8 mouse cellular contexts compared by ENCODE assay signal in the genomic region with DNA sequence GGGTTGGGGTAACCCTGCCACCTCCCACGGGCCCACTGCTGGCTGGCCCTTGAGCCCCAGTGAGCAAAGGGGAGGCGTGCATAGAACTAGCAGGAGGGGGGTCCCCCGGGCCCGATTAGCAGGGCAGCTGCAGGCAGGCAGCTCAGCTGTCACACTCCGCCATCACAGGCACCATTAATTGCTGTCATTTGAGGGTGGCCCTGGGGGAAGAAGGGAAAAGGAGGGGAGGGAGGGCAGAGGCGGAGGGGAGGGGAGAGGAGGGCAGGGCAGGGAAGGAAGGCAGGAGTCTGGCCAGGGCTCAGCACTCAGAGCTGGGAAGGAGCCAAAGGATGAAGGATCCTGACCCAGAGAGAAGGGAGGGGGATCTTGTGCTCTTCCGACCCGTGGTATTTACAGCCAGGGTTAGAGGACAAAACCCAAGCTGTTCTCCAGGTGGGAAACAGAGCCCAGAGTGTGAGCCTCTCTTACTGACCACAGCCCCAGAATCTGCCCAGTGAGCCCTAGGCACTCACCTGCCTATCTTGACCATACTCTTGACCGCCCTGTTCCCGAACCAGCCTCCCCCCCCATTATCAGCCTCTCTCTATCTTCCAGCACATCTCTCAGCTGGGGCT. TPM values are rescaled to one million over a fixed set of nuclear protein-coding genes. Genes with fewer than 3 reads are reported as not detected.
DNase-seq lines count a peak whose midpoint lies in the region; ATAC-seq lines count a peak whose summit lies in the region.

No protein-coding gene starts in this region.

- H3K27me3 ChIP-seq in liver, embryonic 11.5 days (replicated peaks; ENCODE audit: control insufficient read depth, insufficient read depth, low read length), result no peaks in the 10 kb centered on the region
- no peaks in the 10 kb centered on the region for H3K27me3 ChIP-seq in liver, embryonic 12.5 days (replicated peaks)
- no peaks in the 10 kb centered on the region for H3K27me3 ChIP-seq in forebrain, embryonic 15.5 days
- H3K27me3 ChIP-seq in neural tube, embryonic 13.5 days, result no peaks in the 10 kb centered on the region

- H3K4me2 ChIP-seq in liver, embryonic 11.5 days, result no peak overlapping the region
- H3K4me2 ChIP-seq in liver, embryonic 12.5 days, result no peak overlapping the region
- peak overlapping the region; percentile 24 for H3K4me2 ChIP-seq in forebrain, embryonic 15.5 days (replicated peaks)
- peak overlapping the region; percentile 45 for H3K4me2 ChIP-seq in neural tube, embryonic 13.5 days

- no peaks in the 10 kb centered on the region for H3K9me3 ChIP-seq in liver, embryonic 11.5 days (ENCODE audit: control insufficient read depth, low read length)
- H3K9me3 ChIP-seq in liver, embryonic 12.5 days (replicated peaks), result no peaks in the 10 kb centered on the region
- H3K9me3 ChIP-seq in forebrain, embryonic 15.5 days, result no peaks in the 10 kb centered on the region
- no peaks in the 10 kb centered on the region for H3K9me3 ChIP-seq in neural tube, embryonic 13.5 days

- peaks cover 47% of the 10 kb centered on the region for H3K4me1 ChIP-seq in liver, embryonic 11.5 days (replicated peaks; ENCODE audit: control insufficient read depth, insufficient read depth, low read length)
- H3K4me1 ChIP-seq in liver, embryonic 12.5 days, result peaks cover 61% of the 10 kb centered on the region
- H3K4me1 ChIP-seq in forebrain, embryonic 15.5 days, result peaks cover 99% of the 10 kb centered on the region
- peaks cover 100% of the 10 kb centered on the region for H3K4me1 ChIP-seq in neural tube, embryonic 13.5 days (replicated peaks)

- H3K4me3 ChIP-seq in liver, embryonic 11.5 days (ENCODE audit: low read depth, low read length), result no peak overlapping the region
- H3K4me3 ChIP-seq in liver, embryonic 12.5 days, result no peak overlapping the region
- H3K4me3 ChIP-seq in forebrain, embryonic 15.5 days, result no peak overlapping the region
- no peak overlapping the region for H3K4me3 ChIP-seq in neural tube, embryonic 13.5 days

- H3K36me3 ChIP-seq in liver, embryonic 11.5 days (ENCODE audit: control insufficient read depth, insufficient read depth, low read length), result no peaks in the 10 kb centered on the region
- no peaks in the 10 kb centered on the region for H3K36me3 ChIP-seq in liver, embryonic 12.5 days
- H3K36me3 ChIP-seq in forebrain, embryonic 15.5 days, result no peaks in the 10 kb centered on the region
- H3K36me3 ChIP-seq in neural tube, embryonic 13.5 days, result no peaks in the 10 kb centered on the region

- 46% methylated on average over 10 of the region's 10 CpGs for WGBS in liver, embryonic 11.5 days
- 55% methylated on average over 10 of the region's 10 CpGs for WGBS in liver, embryonic 12.5 days (ENCODE audit: insufficient replicate concordance)
- 9% methylated on average over 10 of the region's 10 CpGs for WGBS in forebrain, embryonic 15.5 days
- WGBS in neural tube, embryonic 13.5 days, result 10% methylated on average over 10 of the region's 10 CpGs

- H3K27ac ChIP-seq in liver, embryonic 11.5 days (ENCODE audit: low read depth, low read length), result 0 out of 2 replicates have a peak overlapping the region, but pooled peaks have one; percentile 5
- no peak overlapping the region for H3K27ac ChIP-seq in liver, embryonic 12.5 days
- peak overlapping the region; percentile 95 for H3K27ac ChIP-seq in forebrain, embryonic 15.5 days (replicated peaks)
- peak overlapping the region; percentile 98 for H3K27ac ChIP-seq in neural tube, embryonic 13.5 days (replicated peaks)

- DNase-seq in liver, embryonic 11.5 days (ENCODE audit: low spot score), result no peak
- DNase-seq in kidney, postnatal 25 days, result peak; percentile 73 to 88
- no peak for DNase-seq in liver
- no peak for DNase-seq in layer of hippocampus, adult 11-12 months (ENCODE audit: low spot score)
- no peak for DNase-seq in cerebellum, adult 11 months

- H3K9ac ChIP-seq in liver, embryonic 11.5 days (ENCODE audit: low read depth, low read length), result no peak overlapping the region
- H3K9ac ChIP-seq in liver, embryonic 12.5 days, result no peak overlapping the region
- peak overlapping the region; percentile 29 for H3K9ac ChIP-seq in forebrain, embryonic 15.5 days (replicated peaks)
- H3K9ac ChIP-seq in neural tube, embryonic 13.5 days, result peak overlapping the region; percentile 63

- no peak for ATAC-seq in liver, embryonic 11.5 days (replicated peaks; ENCODE audit: low FRiP score)
- no peak for ATAC-seq in liver, embryonic 12.5 days
- ATAC-seq in forebrain, embryonic 15.5 days (replicated peaks), result peak; percentile 40
- ATAC-seq in neural tube, embryonic 13.5 days (ENCODE audit: low read depth), result peak; percentile 34

RNA-seq across cellular contexts. Expression of a gene that starts 28.0 kb away (rescaled TPM):
- 14.0 and 17.2 TPM in 2 replicates for polyA plus RNA-seq in liver, embryonic 11.5 days (2014; fragmentation: Nextera tagmentation; extraction: Ambion mirVana)
- 9.7 and 10.0 TPM in 2 replicates for polyA plus RNA-seq in liver, embryonic 12.5 days (2016; fragmentation: Nextera tagmentation; extraction: Ambion mirVana)
- 30.2 and 31.6 TPM in 2 replicates for polyA plus RNA-seq in forebrain, embryonic 15.5 days (2015; fragmentation: Nextera tagmentation; extraction: Ambion mirVana)
- 29.2 and 30.4 TPM in 2 replicates for polyA plus RNA-seq in neural tube, embryonic 13.5 days (2015; fragmentation: Nextera tagmentation; extraction: Ambion mirVana)

Comparison
In these comparisons a context has a peak if more than half of its experiments do, and no peak if none do; other contexts are left out.
1. ATAC-seq: peak in forebrain, embryonic 15.5 days (single experiment) and neural tube, embryonic 13.5 days (single experiment); none in liver, embryonic 11.5 days (single experiment) and liver, embryonic 12.5 days (single experiment).
2. DNase-seq: peak in kidney, postnatal 25 days (2 of 2); none in liver, embryonic 11.5 days (single experiment), liver (single experiment), layer of hippocampus, adult 11-12 months (single experiment) and cerebellum, adult 11 months (single experiment).
3. H3K4me2 ChIP-seq: peak in forebrain, embryonic 15.5 days (single experiment) and neural tube, embryonic 13.5 days (single experiment); none in liver, embryonic 11.5 days (single experiment) and liver, embryonic 12.5 days (single experiment).
4. H3K9ac ChIP-seq: peak in forebrain, embryonic 15.5 days (single experiment) and neural tube, embryonic 13.5 days (single experiment); none in liver, embryonic 11.5 days (single experiment) and liver, embryonic 12.5 days (single experiment).